Mouse (Mus musculus) megakaryocyte, embryonic 14.5 days (primary cell): ENCODE measurements around the gene Ccdc122. TPM values are rescaled to one million over a fixed set of nuclear protein-coding genes. Genes with fewer than 3 reads are reported as not detected.

Source experiments
- H3K27me3 ChIP-seq: replicated peaks from 2 replicates; pipeline ENCODE3; 2012; ENCODE audit warnings: inconsistent platforms
- H3K36me3 ChIP-seq: replicated peaks from 2 replicates; pipeline ENCODE3; 2012; ENCODE audit warnings: low read length, inconsistent platforms, mixed read lengths
- H3K4me1 ChIP-seq: 2 replicates; pipeline ENCODE4 v1.6.1; 2012; ENCODE audit warnings: inconsistent platforms
- H3K4me3 ChIP-seq: replicated peaks from 2 replicates; pipeline ENCODE3; 2012; ENCODE audit warnings: moderate library complexity, mild to moderate bottlenecking, inconsistent platforms
- H3K9me3 ChIP-seq: 2 replicates; pipeline ENCODE4 v1.6.1; 2012; ENCODE audit warnings: inconsistent platforms
- FLI1 ChIP-seq: IDR thresholded peaks from 2 replicates; pipeline ENCODE4 v1.6.1; 2012; ENCODE audit warnings: low read length, inconsistent platforms, mixed read lengths
- GATA1 ChIP-seq: IDR thresholded peaks from 3 replicates; pipeline ENCODE4 v1.6.1; 2012; ENCODE audit warnings: mixed read lengths, low read length, inconsistent platforms, borderline replicate concordance
- polyA plus RNA-seq: library from polyadenylated mRNA; stranded (reverse); fragments of >175 nt; gene quantifications from 2 replicates; pipeline ENCODE4 v1.2.3, GENCODE M21; 2012; ENCODE audit warnings: low replicate concordance; ENCODE audit not compliant: insufficient read depth

Ccdc122 gene
- polyA plus RNA-seq, 1 experiment = 1.2 TPM

- Histone ChIP-seq H3K27me3 (peaks cover 5% of the 10 kb centered on the region), H3K4me1 (no peaks in the 10 kb centered on the region), H3K4me3 (no peak overlapping the region), H3K9me3 (no peaks in the 10 kb centered on the region), H3K36me3 (no peaks in the 10 kb centered on the region)
- TF ChIP-seq GATA1 (no peak), FLI1 (no peak)
Observed at GRCm38 (mm10) chr14:77130612-77131011, 94.0 kb downstream of the Ccdc122 start.

DNA sequence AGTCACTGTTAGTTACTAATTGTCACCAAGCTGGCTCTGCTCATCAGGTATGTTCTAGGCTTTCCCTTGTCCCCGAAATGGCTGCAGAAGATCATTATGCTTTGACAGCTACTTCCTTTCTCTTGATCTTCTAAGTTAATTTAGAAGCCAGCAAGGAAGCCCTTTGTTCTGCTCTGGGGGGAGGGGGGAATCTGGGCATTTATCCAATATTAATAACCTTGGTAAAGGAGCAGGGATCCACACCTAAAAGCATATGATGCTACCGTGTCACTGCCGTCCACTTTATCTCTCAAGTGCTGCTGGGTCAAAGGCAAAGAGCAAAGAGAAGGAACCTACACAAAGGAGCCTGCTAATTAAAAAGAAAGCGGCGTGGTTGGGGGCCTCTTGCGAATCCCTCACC is 100.4 kb downstream of the Ccdc122 start:
- Histone ChIP-seq H3K4me3 (no peak overlapping the region), H3K36me3 (no peaks in the 10 kb centered on the region), H3K9me3 (no peaks in the 10 kb centered on the region), H3K4me1 (peaks cover 6% of the 10 kb centered on the region; the same call in 1 of the 2 replicates), H3K27me3 (peaks cover 19% of the 10 kb centered on the region)
- TF ChIP-seq GATA1 (no peak), FLI1 (no peak)

DNA sequence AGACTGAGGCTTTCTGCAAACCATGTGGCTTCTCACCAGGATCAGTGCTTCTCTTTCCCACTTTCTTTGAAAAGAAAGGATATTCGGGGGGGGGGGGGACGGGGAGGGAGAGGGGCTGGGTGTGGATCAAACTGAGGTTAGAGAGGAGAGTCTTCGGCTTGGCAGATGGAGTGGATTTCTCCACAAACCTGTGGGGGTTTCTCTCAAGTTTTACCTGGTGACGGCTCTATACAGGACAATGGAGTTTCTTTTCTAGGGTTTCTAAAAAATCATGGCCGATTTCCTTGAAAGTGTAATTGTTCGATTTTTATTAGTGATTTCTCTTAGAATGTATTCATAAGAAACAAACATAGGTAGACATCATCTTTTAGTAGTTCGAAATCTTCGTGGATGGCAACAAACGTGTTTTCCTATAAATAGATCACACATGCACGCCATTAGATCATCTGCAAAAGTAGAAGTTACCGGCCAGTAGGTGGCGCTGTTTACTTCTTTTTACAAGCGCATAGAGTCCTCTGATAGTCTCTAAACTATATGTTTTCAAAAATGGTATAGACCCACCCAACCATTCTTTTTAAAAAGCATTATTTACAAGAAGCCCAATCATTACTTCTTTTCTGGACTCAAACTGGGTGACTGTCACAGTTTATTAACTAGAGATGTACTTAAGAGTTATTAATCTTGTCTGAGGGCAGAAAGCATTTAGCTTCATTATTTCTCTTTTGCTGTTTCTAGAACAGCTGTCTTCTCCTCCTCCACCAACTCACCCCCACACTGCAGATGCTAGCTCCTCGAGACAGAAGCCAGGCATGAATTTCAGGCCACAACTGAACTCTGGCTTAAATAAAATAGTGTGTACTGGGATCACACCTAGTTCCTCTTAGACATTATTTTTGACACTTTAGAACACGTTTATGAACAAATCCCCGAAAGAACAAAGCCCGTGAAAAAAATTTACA is 105.0 kb downstream of the Ccdc122 start:
- H3K36me3 ChIP-seq = no peaks in the 10 kb centered on the region
- peak overlapping the region; percentile 50 for H3K4me3 ChIP-seq
- TF ChIP-seq FLI1 (no peak), GATA1 (no peak)
- peaks cover 14% of the 10 kb centered on the region for H3K4me1 ChIP-seq
- peaks cover 14% of the 10 kb centered on the region for H3K27me3 ChIP-seq
- no peaks in the 10 kb centered on the region for H3K9me3 ChIP-seq

- Histone ChIP-seq H3K4me1 (peaks cover 14% of the 10 kb centered on the region), H3K9me3 (peaks cover 7% of the 10 kb centered on the region), H3K27me3 (peaks cover 9% of the 10 kb centered on the region), H3K36me3 (no peaks in the 10 kb centered on the region), H3K4me3 (no peak overlapping the region)
- TF ChIP-seq FLI1 (no peak), GATA1 (no peak)
Observed at GRCm38 (mm10) chr14:77145103-77145502, 108.5 kb downstream of the Ccdc122 start.

DNA sequence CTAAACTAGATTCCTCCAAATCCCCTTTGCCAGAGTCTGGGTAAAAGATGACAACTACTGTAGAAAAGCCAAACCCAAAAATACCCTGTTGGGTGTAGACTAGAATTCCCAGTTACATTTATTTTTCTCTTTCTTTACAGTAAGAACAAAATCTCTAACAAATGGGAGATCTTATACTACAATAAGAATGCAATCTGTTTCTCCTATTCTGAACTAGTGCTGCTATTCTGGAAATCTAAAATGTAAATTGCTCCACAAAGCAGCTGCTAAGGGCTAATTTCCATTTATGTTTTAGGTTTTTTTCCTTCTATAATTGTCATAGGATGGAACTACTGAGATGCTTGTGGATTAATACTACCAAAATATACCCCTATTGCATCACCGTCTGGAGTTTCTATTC is 111.1 kb downstream of the Ccdc122 start:
- H3K4me3 ChIP-seq = no peak overlapping the region
- peaks cover 7% of the 10 kb centered on the region for H3K9me3 ChIP-seq
- no peak for TF ChIP-seq GATA1
- no peak for TF ChIP-seq FLI1
- H3K36me3 ChIP-seq = no peaks in the 10 kb centered on the region
- H3K4me1 ChIP-seq = peaks cover 8% of the 10 kb centered on the region
- H3K27me3 ChIP-seq = peaks cover 3% of the 10 kb centered on the region

DNA sequence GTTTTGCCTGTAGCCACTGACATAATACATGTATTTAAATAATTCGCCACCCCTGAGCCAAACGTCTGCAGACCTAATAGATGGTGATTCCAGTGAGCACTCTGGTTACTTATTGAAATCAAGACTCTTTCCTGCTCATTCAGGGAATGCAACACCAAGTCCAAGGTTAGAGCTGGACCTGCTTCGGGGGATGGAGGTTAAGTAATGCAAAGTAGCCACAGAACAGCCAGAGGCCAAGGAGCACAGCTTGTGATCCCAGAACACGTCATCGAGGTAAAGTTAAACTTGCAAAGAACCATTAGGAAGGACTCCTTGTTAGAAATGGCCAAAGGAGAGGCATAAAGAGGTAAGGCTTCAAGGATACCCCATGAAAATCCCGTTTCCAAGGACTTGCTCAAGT is 114.0 kb downstream of the Ccdc122 start:
- Histone ChIP-seq H3K9me3 (peaks cover 7% of the 10 kb centered on the region), H3K27me3 (peaks cover 17% of the 10 kb centered on the region), H3K36me3 (no peaks in the 10 kb centered on the region), H3K4me3 (no peak overlapping the region), H3K4me1 (no peaks in the 10 kb centered on the region; the same call in 1 of the 2 replicates)
- TF ChIP-seq GATA1 (no peak), FLI1 (no peak)

DNA sequence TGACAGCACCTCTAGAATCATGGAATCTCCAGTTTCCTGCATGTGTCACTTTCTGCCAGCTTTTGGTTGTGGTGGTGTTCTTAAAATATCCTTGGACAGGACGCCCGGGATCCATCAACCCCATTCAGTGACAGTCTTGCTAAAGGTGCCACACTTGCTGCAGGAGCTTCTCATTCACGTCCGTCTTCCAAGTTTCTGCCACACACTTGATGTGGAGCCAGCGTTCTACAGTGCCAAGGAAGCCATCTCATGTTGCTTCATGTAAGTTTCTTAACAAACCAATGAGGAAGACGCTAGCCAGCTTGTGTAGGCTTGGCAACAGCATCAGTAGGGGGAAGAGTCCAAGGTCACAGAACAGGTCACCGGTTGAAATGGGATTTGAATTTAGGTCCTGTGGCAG is 114.9 kb downstream of the Ccdc122 start:
- no peak overlapping the region for H3K4me3 ChIP-seq

GRCm38 (mm10) chr14:77156222-77156910 is 119.8 kb downstream of the Ccdc122 start, which contains the start of gene Enox1:
Gene Enox1 (plus strand): TSS chr14:77156763.
- Histone ChIP-seq H3K36me3 (no peaks in the 10 kb centered on the region), H3K4me1 (peaks cover 19% of the 10 kb centered on the region), H3K4me3 (peak within 1 kb of the TSS; percentile 86), H3K9me3 (no peaks in the 10 kb centered on the region; the same call in 1 of the 2 replicates), H3K27me3 (peaks cover 68% of the 10 kb centered on the region)
- TF ChIP-seq FLI1 = no peak
- no peak for TF ChIP-seq GATA1

More for the DNA sequence above, 114.9 kb downstream of the Ccdc122 start:
- Histone ChIP-seq H3K9me3 (peaks cover 7% of the 10 kb centered on the region), H3K4me1 (peaks cover 5% of the 10 kb centered on the region), H3K27me3 (peaks cover 26% of the 10 kb centered on the region), H3K36me3 (no peaks in the 10 kb centered on the region)
- TF ChIP-seq FLI1 (no peak), GATA1 (no peak)

DNA sequence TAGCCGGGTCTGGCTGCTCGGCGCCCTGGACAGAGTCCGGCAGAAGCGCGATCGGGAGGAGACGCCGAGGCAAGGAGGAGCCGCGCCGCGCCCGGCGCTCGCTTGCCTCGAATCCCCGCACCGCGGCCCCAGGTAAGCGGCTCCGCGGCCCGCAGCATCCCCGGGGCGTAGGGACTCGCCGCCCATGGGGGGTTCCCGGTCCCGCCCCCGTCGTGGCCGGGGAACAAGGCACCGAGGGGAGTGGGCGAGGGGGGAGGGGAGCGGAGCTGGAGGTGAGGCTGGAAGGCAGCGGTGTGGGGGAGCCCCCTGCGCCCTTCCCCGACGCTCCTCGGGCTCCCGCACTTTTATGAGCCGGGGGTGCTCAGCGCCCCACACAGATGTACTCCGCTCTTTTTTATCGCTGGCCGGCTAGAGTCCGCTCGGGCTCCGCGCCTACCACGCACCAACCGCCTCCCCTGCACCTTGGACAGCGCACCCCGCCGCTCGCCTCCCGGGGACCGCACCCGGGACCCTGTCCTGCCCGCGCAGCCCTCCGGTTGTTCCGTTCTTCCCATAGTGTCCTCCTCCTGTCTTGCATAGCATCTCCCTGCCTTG is 120.4 kb downstream of the Ccdc122 start:
- TF ChIP-seq FLI1 = no peak
- no peak for TF ChIP-seq GATA1
- Histone ChIP-seq H3K4me1 (peaks cover 19% of the 10 kb centered on the region), H3K36me3 (no peaks in the 10 kb centered on the region), H3K27me3 (peaks cover 66% of the 10 kb centered on the region), H3K9me3 (no peaks in the 10 kb centered on the region; the same call in 1 of the 2 replicates), H3K4me3 (peak overlapping the region; percentile 86)
